Mouse (Mus musculus) urinary bladder, adult 18-20 months (tissue): Measurements from ENCODE around the gene Hypk.

ENCODE experiments used
- DNase-seq, 2 experiments: peaks; one replicate each; pipeline ENCODE4 v3.0.0; 2022; ENCODE audit warnings: low spot score in 2 of 2, mixed read lengths in 2 of 2

The Hypk gene

DNA sequence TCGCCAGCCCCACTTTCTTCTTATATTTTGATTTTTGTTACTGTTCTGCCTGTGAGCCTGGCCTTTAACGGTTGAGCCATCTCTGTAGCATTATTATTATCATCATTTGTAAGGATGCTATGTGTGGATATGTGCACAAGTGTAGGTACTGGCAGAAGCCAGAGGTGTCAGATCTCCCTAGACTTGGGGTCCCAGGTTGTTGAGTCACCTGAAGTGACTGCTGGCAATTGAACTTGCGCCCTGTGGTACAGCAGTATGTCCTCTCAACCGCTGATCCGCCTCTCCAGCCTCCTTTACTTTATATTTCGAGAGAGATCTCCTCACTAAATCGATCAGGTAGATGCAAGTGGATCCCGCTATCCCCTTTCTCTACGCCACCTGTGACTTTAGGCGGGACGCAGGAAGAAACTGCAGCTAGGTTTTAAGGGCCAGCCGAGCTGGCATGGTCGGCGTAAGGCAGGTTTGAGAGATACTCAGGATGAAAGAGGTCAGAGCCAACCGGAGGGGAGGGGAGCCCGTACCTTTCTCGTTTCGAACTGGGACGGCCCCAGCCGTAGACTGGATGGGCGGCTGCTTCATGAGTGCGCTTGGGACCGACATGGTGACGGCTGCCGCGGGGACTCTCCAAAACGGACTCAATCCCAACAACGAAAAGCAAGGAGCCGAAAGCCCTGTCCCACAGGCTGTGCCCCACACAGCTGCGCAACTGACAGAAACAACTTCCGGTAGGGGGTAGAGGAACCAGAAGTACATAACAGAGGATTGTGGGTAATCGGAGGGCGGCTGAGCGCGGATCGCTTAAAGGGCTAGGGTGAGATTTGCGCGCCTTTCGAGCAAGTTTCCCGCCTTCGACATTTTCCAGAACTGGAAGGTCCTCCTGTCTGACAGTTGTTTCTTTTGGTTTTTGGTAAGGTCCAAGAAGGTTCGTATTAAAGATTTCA, 53.1 kb downstream of the Hypk start, which contains the start of the genes Mfap1a and Wdr76:
Gene Mfap1a, minus strand, starts transcription at position 724 of the 941 bp plus-strand sequence.
Gene Wdr76, plus strand, starts transcription at position 782 of the 941 bp plus-strand sequence.
- peak; percentile 73 to 78 for DNase-seq

DNA sequence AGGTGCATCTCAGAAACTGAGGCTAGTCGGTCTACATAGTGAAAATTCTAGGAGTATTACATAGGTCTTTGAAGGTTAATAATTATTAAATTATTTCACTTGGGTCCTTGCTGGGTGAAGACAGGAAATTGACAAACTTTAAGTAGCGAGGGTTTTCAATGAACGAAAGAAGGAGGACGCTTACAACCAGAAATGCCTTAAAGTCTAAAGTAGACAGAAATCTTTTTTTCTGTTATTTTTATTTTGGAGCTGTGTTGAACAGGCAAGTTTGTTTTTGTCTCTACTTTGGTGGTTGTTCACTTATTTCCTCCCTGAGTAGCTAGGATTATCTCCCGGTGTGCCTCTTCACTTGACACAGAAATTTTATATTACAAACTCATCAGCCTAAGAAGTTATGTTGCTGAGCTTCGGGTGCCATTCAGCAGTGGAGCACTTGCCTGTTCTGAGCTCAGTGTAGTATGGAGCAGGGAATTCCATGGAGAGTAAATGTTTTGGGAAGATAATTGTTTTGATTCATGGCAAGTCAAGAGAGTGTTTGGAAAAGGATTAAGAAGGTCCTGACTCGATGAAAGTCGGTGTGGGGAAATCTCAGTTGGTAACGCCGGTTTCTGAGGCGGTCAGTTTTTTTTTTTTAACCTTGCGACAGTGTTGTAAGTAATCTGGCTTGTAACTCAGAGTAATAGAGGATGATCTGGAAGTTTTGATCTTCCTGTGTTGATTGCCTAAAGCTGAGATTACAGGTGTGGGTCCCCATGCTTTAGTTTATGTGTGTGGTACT, 54.3 kb downstream of the Hypk start:
- DNase-seq, result no peak

DNA sequence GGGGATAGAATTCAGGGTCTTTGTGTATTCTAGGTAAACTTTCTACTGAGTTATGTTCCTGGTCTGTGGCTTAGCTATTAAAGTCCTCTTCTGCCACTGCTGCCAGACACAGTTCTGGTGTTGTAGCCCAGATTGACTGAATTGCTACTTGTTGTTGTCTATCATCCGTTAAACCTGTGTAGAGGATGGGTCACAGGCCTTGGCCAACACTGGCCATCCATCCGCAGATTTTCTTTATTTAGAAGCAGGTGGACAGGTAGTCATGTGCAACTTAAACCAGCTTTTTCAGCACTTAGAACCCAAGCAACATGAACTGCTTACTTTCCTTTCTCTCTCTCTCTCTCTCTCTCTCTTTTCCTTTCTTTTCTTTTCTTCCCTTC, 54.9 kb downstream of the Hypk start:
- DNase-seq, result no peak
